Mouse (Mus musculus) intestine, embryonic 15.5 days (tissue): ENCODE results near the gene Zdhhc17. TPM values are rescaled to one million over a fixed set of nuclear protein-coding genes. Genes with fewer than 3 reads are reported as not detected.

Experiments
- ATAC-seq: fragments of 200-750 bp; cut with Nextera tagmentation; 2 replicates; pipeline ENCODE4 v1.8.0; 2017; ENCODE audit warnings: moderate TSS enrichment, moderate library complexity
- H3K27ac ChIP-seq: fragments of 300-500 bp; sonication (generic); 2 replicates; pipeline ENCODE4 v1.5.1; 2015; ENCODE audit warnings: mild to moderate bottlenecking, inconsistent platforms
- H3K27me3 ChIP-seq: fragments of 300-500 bp; sonication (generic); replicated peaks from 2 replicates; pipeline ENCODE4 v1.6.1; 2015; ENCODE audit warnings: inconsistent platforms
- H3K36me3 ChIP-seq: fragments of 300-500 bp; sonication (generic); 2 replicates; pipeline ENCODE4 v1.6.1; 2015; ENCODE audit warnings: inconsistent platforms
- H3K4me1 ChIP-seq: fragments of 300-500 bp; sonication (generic); replicated peaks from 2 replicates; pipeline ENCODE4 v1.6.1; 2015; ENCODE audit warnings: inconsistent platforms
- H3K4me2 ChIP-seq: fragments of 300-500 bp; sonication (generic); replicated peaks from 2 replicates; pipeline ENCODE4 v1.6.1; 2015; ENCODE audit warnings: mild to moderate bottlenecking, inconsistent platforms
- H3K4me3 ChIP-seq: fragments of 300-500 bp; sonication (generic); replicated peaks from 2 replicates; pipeline ENCODE4 v1.5.1; 2015; ENCODE audit warnings: inconsistent platforms
- H3K9ac ChIP-seq: fragments of 300-500 bp; sonication (generic); 2 replicates; pipeline ENCODE4 v1.6.1; 2015; ENCODE audit warnings: inconsistent platforms
- H3K9me3 ChIP-seq: fragments of 300-500 bp; sonication (generic); 2 replicates; pipeline ENCODE4 v1.6.1; 2016; ENCODE audit warnings: inconsistent platforms
- WGBS: fragments of 180-500 bp; shearing (Covaris S2); methylation state at CpG from one replicate; pipeline ENCODE4 v1.1.7; 2015; 5-methylcytosine and 5-hydroxymethylcytosine counted together
- polyA plus RNA-seq: library from polyadenylated mRNA; unstranded; fragments of >200 nt; fragmentation: Nextera tagmentation; extraction: Ambion mirVana; gene quantifications from 2 replicates; pipeline ENCODE4 v1.2.1, GENCODE M21; 2015

Gene Zdhhc17
- polyA plus RNA-seq, 1 experiment from 2014 or later: 19.3 TPM

- H3K4me1 ChIP-seq: no peaks in the 10 kb centered on the region
- H3K27ac ChIP-seq: no peak overlapping the region
- H3K4me2 ChIP-seq: no peak overlapping the region
- no peak for ATAC-seq
- WGBS: 89% methylated on average over 11 of the region's 11 CpGs
- peaks cover 16% of the 10 kb centered on the region; the same call in 1 of the 2 replicates for H3K36me3 ChIP-seq
- H3K4me3 ChIP-seq: no peak overlapping the region
- H3K27me3 ChIP-seq: no peaks in the 10 kb centered on the region
- no peaks in the 10 kb centered on the region for H3K9me3 ChIP-seq
- no peak overlapping the region for H3K9ac ChIP-seq
Measured at GRCm38 (mm10) chr10:110944175-110944574, 65.8 kb downstream of the Zdhhc17 start.

- no peak for ATAC-seq
- H3K36me3 ChIP-seq: peaks cover 21% of the 10 kb centered on the region; the same call in 1 of the 2 replicates
- no peak overlapping the region for H3K4me3 ChIP-seq
- no peaks in the 10 kb centered on the region for H3K9me3 ChIP-seq
- 83% methylated on average over 9 of the region's 9 CpGs for WGBS
- H3K27me3 ChIP-seq: no peaks in the 10 kb centered on the region
- no peaks in the 10 kb centered on the region for H3K4me1 ChIP-seq
- H3K27ac ChIP-seq: no peak overlapping the region
- no peak overlapping the region for H3K9ac ChIP-seq
- no peak overlapping the region for H3K4me2 ChIP-seq
Measured at GRCm38 (mm10) chr10:110942806-110943205, 67.1 kb downstream of the Zdhhc17 start.

GRCm38 (mm10) chr10:110941968-110942367, 68.0 kb downstream of the Zdhhc17 start:
- no peak overlapping the region for H3K27ac ChIP-seq
- WGBS: 90% methylated on average over 11 of the region's 11 CpGs
- H3K4me1 ChIP-seq: no peaks in the 10 kb centered on the region
- peaks cover 16% of the 10 kb centered on the region; the same call in 1 of the 2 replicates for H3K36me3 ChIP-seq
- no peak overlapping the region for H3K4me2 ChIP-seq
- no peaks in the 10 kb centered on the region for H3K9me3 ChIP-seq
- H3K4me3 ChIP-seq: no peak overlapping the region
- no peak for ATAC-seq
- no peak overlapping the region for H3K9ac ChIP-seq
- no peaks in the 10 kb centered on the region for H3K27me3 ChIP-seq

GRCm38 (mm10) chr10:110940740-110941398, 69.1 kb downstream of the Zdhhc17 start:
- no peak overlapping the region for H3K9ac ChIP-seq
- H3K36me3 ChIP-seq: peaks cover 16% of the 10 kb centered on the region; the same call in 1 of the 2 replicates
- no peak overlapping the region for H3K27ac ChIP-seq
- no peak overlapping the region for H3K4me2 ChIP-seq
- no peaks in the 10 kb centered on the region for H3K9me3 ChIP-seq
- H3K4me3 ChIP-seq: no peak overlapping the region
- no peak for ATAC-seq
- H3K4me1 ChIP-seq: no peaks in the 10 kb centered on the region
- no peaks in the 10 kb centered on the region for H3K27me3 ChIP-seq
- WGBS: 87% methylated on average over 13 of the region's 13 CpGs

GRCm38 (mm10) chr10:110939717-110940116, 70.2 kb downstream of the Zdhhc17 start:
- Histone ChIP-seq H3K9me3 (no peaks in the 10 kb centered on the region), H3K9ac (no peak overlapping the region), H3K4me1 (no peaks in the 10 kb centered on the region), H3K36me3 (peaks cover 13% of the 10 kb centered on the region; the same call in 1 of the 2 replicates), H3K4me2 (no peak overlapping the region), H3K27me3 (no peaks in the 10 kb centered on the region), H3K27ac (no peak overlapping the region), H3K4me3 (no peak overlapping the region)
- no peak for ATAC-seq
- WGBS: 66% methylated on average over 4 of the region's 4 CpGs

- Histone ChIP-seq H3K4me2 (no peak overlapping the region), H3K4me3 (no peak overlapping the region), H3K36me3 (peaks cover 10% of the 10 kb centered on the region; the same call in 1 of the 2 replicates), H3K27me3 (no peaks in the 10 kb centered on the region), H3K9ac (no peak overlapping the region), H3K27ac (0 out of 2 replicates have a peak overlapping the region, but pooled peaks have one; percentile 9), H3K9me3 (no peaks in the 10 kb centered on the region), H3K4me1 (no peaks in the 10 kb centered on the region)
- 82% methylated on average over 19 of the region's 19 CpGs for WGBS
- ATAC-seq: no peak
Measured at GRCm38 (mm10) chr10:110938841-110939549, 70.9 kb downstream of the Zdhhc17 start.

- Histone ChIP-seq H3K9me3 (no peaks in the 10 kb centered on the region), H3K27me3 (no peaks in the 10 kb centered on the region), H3K36me3 (peaks cover 10% of the 10 kb centered on the region; the same call in 1 of the 2 replicates), H3K9ac (no peak overlapping the region), H3K4me3 (no peak overlapping the region), H3K27ac (0 out of 2 replicates have a peak overlapping the region, but pooled peaks have one; percentile 9), H3K4me2 (no peak overlapping the region), H3K4me1 (no peaks in the 10 kb centered on the region)
- no peak for ATAC-seq
- WGBS: 91% methylated on average over 7 of the region's 7 CpGs
Measured at GRCm38 (mm10) chr10:110938361-110938760, 71.6 kb downstream of the Zdhhc17 start.

GRCm38 (mm10) chr10:110935669-110936068, 74.3 kb downstream of the Zdhhc17 start:
- Histone ChIP-seq H3K27me3 (no peaks in the 10 kb centered on the region), H3K36me3 (peaks cover 5% of the 10 kb centered on the region; the same call in 1 of the 2 replicates), H3K9me3 (no peaks in the 10 kb centered on the region), H3K4me3 (no peak overlapping the region), H3K4me2 (no peak overlapping the region), H3K4me1 (no peaks in the 10 kb centered on the region), H3K9ac (no peak overlapping the region), H3K27ac (no peak overlapping the region)
- ATAC-seq: no peak
- 68% methylated on average over 7 of the region's 7 CpGs for WGBS

GRCm38 (mm10) chr10:110935081-110935480, 74.9 kb downstream of the Zdhhc17 start:
- H3K4me2 ChIP-seq: no peak overlapping the region
- no peak overlapping the region for H3K4me3 ChIP-seq
- H3K27me3 ChIP-seq: no peaks in the 10 kb centered on the region
- no peak for ATAC-seq
- WGBS: 84% methylated on average over 11 of the region's 11 CpGs
- H3K4me1 ChIP-seq: no peaks in the 10 kb centered on the region
- H3K27ac ChIP-seq: no peak overlapping the region
- H3K9ac ChIP-seq: no peak overlapping the region
- H3K36me3 ChIP-seq: peaks cover 4% of the 10 kb centered on the region; the same call in 1 of the 2 replicates
- H3K9me3 ChIP-seq: no peaks in the 10 kb centered on the region

- Histone ChIP-seq H3K9ac (no peak overlapping the region), H3K27ac (no peak overlapping the region), H3K27me3 (no peaks in the 10 kb centered on the region), H3K9me3 (no peaks in the 10 kb centered on the region), H3K4me1 (peaks cover 14% of the 10 kb centered on the region), H3K4me2 (no peak overlapping the region), H3K36me3 (peaks cover 4% of the 10 kb centered on the region; the same call in 1 of the 2 replicates), H3K4me3 (no peak overlapping the region)
- 75% methylated on average over 5 of the region's 5 CpGs for WGBS
- no peak for ATAC-seq
Measured at GRCm38 (mm10) chr10:110933584-110933983, 76.4 kb downstream of the Zdhhc17 start.

GRCm38 (mm10) chr10:110931913-110932560, 77.9 kb downstream of the Zdhhc17 start:
- Histone ChIP-seq H3K9ac (no peak overlapping the region), H3K9me3 (no peaks in the 10 kb centered on the region), H3K27me3 (no peaks in the 10 kb centered on the region), H3K4me2 (peak overlapping the region; percentile 15; the same call in 1 of the 2 replicates), H3K36me3 (no peaks in the 10 kb centered on the region), H3K27ac (no peak overlapping the region), H3K4me3 (no peak overlapping the region), H3K4me1 (peaks cover 27% of the 10 kb centered on the region)
- ATAC-seq: no peak
- WGBS: 61% methylated on average over 20 of the region's 20 CpGs
